Mouse (Mus musculus) heart, embryonic 14.5 days (tissue): Measurements from ENCODE around the gene Cdhr2. TPM values are rescaled to one million over a fixed set of nuclear protein-coding genes. Genes with fewer than 3 reads are reported as not detected.
A peak's percentile ranks its signal among the peaks of the same experiment; 100 is the strongest.

Experiments
- ATAC-seq: fragments of 200-750 bp; cut with Nextera tagmentation; 2 replicates; pipeline ENCODE4 v1.8.0; 2017; ENCODE audit warnings: low read depth, moderate TSS enrichment; ENCODE audit not compliant: insufficient number of reproducible peaks, insufficient read depth, low FRiP score
- H3K27ac ChIP-seq, 2 experiments: fragments of 200-500 bp in 1 of 2; fragments of 300-500 bp in 1 of 2; sonication (generic) in 1 of 2; replicated peaks in 1 of 2; 2 replicates each; pipeline ENCODE4 v1.5.1; 2012 to 2014; ENCODE audit warnings: low read depth in 2 of 2, low read length in 2 of 2, control low read depth in 1 of 2, mild to moderate bottlenecking in 1 of 2, mixed read lengths in 1 of 2; ENCODE audit not compliant: control insufficient read depth in 1 of 2, insufficient read depth in 1 of 2
- H3K27me3 ChIP-seq: fragments of 300-500 bp; sonication (generic); 2 replicates; pipeline ENCODE4 v1.6.1; 2014; ENCODE audit warnings: mild to moderate bottlenecking, low read length, control low read depth; ENCODE audit not compliant: control insufficient read depth, insufficient read depth
- H3K36me3 ChIP-seq: fragments of 300-500 bp; sonication (generic); 2 replicates; pipeline ENCODE4 v1.6.1; 2014; ENCODE audit warnings: mild to moderate bottlenecking, control low read depth, low read length, mixed read lengths; ENCODE audit not compliant: control insufficient read depth, insufficient read depth
- H3K4me1 ChIP-seq, 2 experiments: fragments of 200-500 bp in 1 of 2; fragments of 300-500 bp in 1 of 2; sonication (generic) in 1 of 2; 2 replicates each; pipeline ENCODE4 v1.6.1; 2012 to 2014; ENCODE audit warnings: low read length in 2 of 2, control low read depth in 1 of 2, mixed read lengths in 1 of 2; ENCODE audit not compliant: control insufficient read depth in 2 of 2, insufficient read depth in 2 of 2
- H3K4me2 ChIP-seq: fragments of 300-500 bp; sonication (generic); 2 replicates; pipeline ENCODE4 v1.6.1; 2014; ENCODE audit warnings: mild to moderate bottlenecking, low read length
- H3K4me3 ChIP-seq, 2 experiments: fragments of 200-500 bp in 1 of 2; fragments of 300-500 bp in 1 of 2; sonication (generic) in 1 of 2; 2 replicates each; pipeline ENCODE4 v1.5.1; 2012 to 2014; ENCODE audit warnings: low read length in 2 of 2, mild to moderate bottlenecking in 2 of 2, control low read depth in 1 of 2, low read depth in 1 of 2, moderate library complexity in 1 of 2; ENCODE audit not compliant: control insufficient read depth in 1 of 2, insufficient read depth in 1 of 2
- H3K9ac ChIP-seq: fragments of 300-500 bp; sonication (generic); 2 replicates; pipeline ENCODE4 v1.6.1; 2014; ENCODE audit warnings: mild to moderate bottlenecking, low read length
- H3K9me3 ChIP-seq: fragments of 300-500 bp; sonication (generic); 2 replicates; pipeline ENCODE4 v1.6.1; 2016; ENCODE audit warnings: low read length, control low read depth; ENCODE audit not compliant: control insufficient read depth
- WGBS: fragments of 180-500 bp; shearing (Covaris S2); extraction: QIAGEN DNeasy Blood & Tissue Kit; methylation state at CpG from one replicate; pipeline ENCODE4 v1.1.7; 2014; 5-methylcytosine and 5-hydroxymethylcytosine counted together
- polyA plus RNA-seq: library from polyadenylated mRNA; unstranded; fragments of >200 nt; fragmentation: Nextera tagmentation; extraction: Ambion mirVana; gene quantifications from 2 replicates; pipeline ENCODE4 v1.2.1, GENCODE M21; 2014

The Cdhr2 gene
- polyA plus RNA-seq, 1 experiment from 2014 or later, result not detected

GRCm38 (mm10) chr13:54780592-54780991 lies 79.3 kb downstream of the Cdhr2 start:
- Histone ChIP-seq H3K9ac (no peak overlapping the region), H3K9me3 (0 out of 2 replicates have a peak, but pooled peaks cover 5% of the 10 kb centered on the region), H3K36me3 (no peaks in the 10 kb centered on the region), H3K27ac (no peak overlapping the region), H3K4me2 (no peak overlapping the region), H3K4me1 (no peaks in the 10 kb centered on the region), H3K4me3 (no peak overlapping the region), H3K27me3 (no peaks in the 10 kb centered on the region)
- WGBS, result 62% methylated on average over 3 of the region's 3 CpGs
- ATAC-seq, result 0 out of 2 replicates have a peak, but pooled peaks have one; percentile 21

- H3K9me3 ChIP-seq, result 0 out of 2 replicates have a peak, but pooled peaks cover 2% of the 10 kb centered on the region
- 68% methylated on average over 3 of the region's 3 CpGs for WGBS
- H3K4me3 ChIP-seq, result no peak overlapping the region
- H3K27me3 ChIP-seq, result no peaks in the 10 kb centered on the region
- H3K27ac ChIP-seq, result no peak overlapping the region
- H3K36me3 ChIP-seq, result no peaks in the 10 kb centered on the region
- no peaks in the 10 kb centered on the region for H3K4me1 ChIP-seq
- no peak overlapping the region for H3K9ac ChIP-seq
- no peak overlapping the region for H3K4me2 ChIP-seq
- no peak for ATAC-seq
Measured at GRCm38 (mm10) chr13:54781086-54781485, 79.8 kb downstream of the Cdhr2 start.

- H3K9ac ChIP-seq, result no peak overlapping the region
- no peaks in the 10 kb centered on the region for H3K27me3 ChIP-seq
- H3K27ac ChIP-seq, result no peak overlapping the region
- H3K4me1 ChIP-seq, result no peaks in the 10 kb centered on the region
- H3K4me3 ChIP-seq, result no peak overlapping the region
- ATAC-seq, result no peak
- no peaks in the 10 kb centered on the region for H3K36me3 ChIP-seq
- H3K4me2 ChIP-seq, result no peak overlapping the region
- WGBS, result 55% methylated on average over 2 of the region's 2 CpGs
- H3K9me3 ChIP-seq, result no peaks in the 10 kb centered on the region
Measured at GRCm38 (mm10) chr13:54783235-54783634, 82.0 kb downstream of the Cdhr2 start.

- Histone ChIP-seq H3K9ac (no peak within 1 kb of the TSS), H3K4me1 (no peaks in the 10 kb centered on the region), H3K9me3 (no peaks in the 10 kb centered on the region), H3K36me3 (no peaks in the 10 kb centered on the region), H3K4me2 (no peak within 1 kb of the TSS), H3K27ac (no peak within 1 kb of the TSS), H3K4me3 (no peak within 1 kb of the TSS), H3K27me3 (no peaks in the 10 kb centered on the region)
- 77% methylated on average over 4 of the region's 4 CpGs for WGBS
- ATAC-seq, result no peak
Measured at GRCm38 (mm10) chr13:54783698-54784097, 82.4 kb downstream of the Cdhr2 start, which contains the start of gene Eif4e1b. Gene Eif4e1b (plus strand): TSS chr13:54783998.

Other genes with a start within 250 kb of the Cdhr2 start
- 88.2 and 92.7 TPM in 2 replicates for gene Thoc3, start 232.6 kb upstream of the Cdhr2 start, polyA plus RNA-seq
- 5.7 and 5.8 TPM in 2 replicates for gene Simc1, start 197.7 kb upstream of the Cdhr2 start, polyA plus RNA-seq
- gene 4833439L19Rik, start 136.0 kb upstream of the Cdhr2 start, polyA plus RNA-seq, result 123 and 128 TPM in 2 replicates
- 16.1 and 19.2 TPM in 2 replicates for gene Arl10, start 126.4 kb upstream of the Cdhr2 start, polyA plus RNA-seq
- gene Nop16, start 111.4 kb upstream of the Cdhr2 start, polyA plus RNA-seq, result 46.5 and 48.9 TPM in 2 replicates
- gene Higd2a, start 111.3 kb upstream of the Cdhr2 start, polyA plus RNA-seq, result 318 and 319 TPM in 2 replicates
- 37.9 and 45.0 TPM in 2 replicates for gene Cltb, start 90.1 kb upstream of the Cdhr2 start, polyA plus RNA-seq
- gene Faf2, start 79.7 kb upstream of the Cdhr2 start, polyA plus RNA-seq, result 57.1 and 64.4 TPM in 2 replicates
- gene Rnf44, start 7.6 kb upstream of the Cdhr2 start, polyA plus RNA-seq, result 52.1 and 60.2 TPM in 2 replicates
- gene Gprin1, start 48.4 kb downstream of the Cdhr2 start, polyA plus RNA-seq, result 0.08 and 0.12 TPM in 2 replicates
- not detected in 2 replicates for gene Sncb, start 65.1 kb downstream of the Cdhr2 start, polyA plus RNA-seq
- gene Eif4e1b, start 82.5 kb downstream of the Cdhr2 start, polyA plus RNA-seq, result not detected in 2 replicates
- 3.5 and 4.2 TPM in 2 replicates for gene Tspan17, start 87.9 kb downstream of the Cdhr2 start, polyA plus RNA-seq
- gene Unc5a, start 247.9 kb downstream of the Cdhr2 start, polyA plus RNA-seq, result 2.3 and 2.7 TPM in 2 replicates